Mouse (Mus musculus) layer of hippocampus, postnatal 10 days (tissue): ENCODE data around the gene Sema4d. TPM values are rescaled to one million over a fixed set of nuclear protein-coding genes. Genes with fewer than 3 reads are reported as not detected.
"Not testable (repeated sequence)": the region's sequence is repeated elsewhere in the genome, so short reads cannot be mapped to it uniquely, and the experiment has no call there.

Source experiments
- DNase-seq, 2 experiments: peaks; one replicate each; pipeline ENCODE4 v3.0.0; 2021; ENCODE audit warnings: low spot score in 2 of 2
- long read RNA-seq: library from polyadenylated mRNA; stranded (forward); transcript quantifications from one replicate; pipeline ENCODE4 v2.0.0, GENCODE M21; 2023
- total RNA-seq, 2 experiments: library from RNA; stranded (reverse); gene quantifications; 2 replicates each; pipeline ENCODE4 v1.2.3; 2021

Sema4d gene
- 10 to 100 TPM; 85.2 to 96.2 TPM for total RNA-seq
- long read RNA-seq, full-length matches to known transcripts, result 1 of 39 reads
- long read RNA-seq, partial matches to known transcripts, result 5 of 39 reads
- long read RNA-seq, other reads (novel, unspliced or antisense), result 33 of 39 reads

GRCm38 (mm10) chr13:51793425-51793891, at the start of gene Sema4d:
Sema4d (minus strand) TSS chr13:51793747.
- DNase-seq, result peak; percentile 67 to 77

- DNase-seq, result no peak
These were observed 49.8 kb upstream of the Sema4d start for GRCm38 (mm10) chr13:51843298-51843697.

- no peak for DNase-seq
These were observed 49.2 kb upstream of the Sema4d start for GRCm38 (mm10) chr13:51842773-51843172.

- no peak for DNase-seq
These were observed 48.6 kb upstream of the Sema4d start for GRCm38 (mm10) chr13:51842191-51842590.

- no peak for DNase-seq
These were observed 48.1 kb upstream of the Sema4d start for GRCm38 (mm10) chr13:51841541-51842115.

- DNase-seq, result no peak
These were observed 47.2 kb upstream of the Sema4d start for GRCm38 (mm10) chr13:51840702-51841101.

- peak in 1 of 2 experiments; percentile 59 for DNase-seq
These were observed 45.9 kb upstream of the Sema4d start for GRCm38 (mm10) chr13:51839250-51840026.

- no peak for DNase-seq
These were observed 43.9 kb upstream of the Sema4d start for GRCm38 (mm10) chr13:51837402-51837801.

- not testable (repeated sequence) for DNase-seq
These were observed 41.7 kb upstream of the Sema4d start for GRCm38 (mm10) chr13:51835208-51835607.

GRCm38 (mm10) chr13:51834520-51834919, 41.0 kb upstream of the Sema4d start:
- no peak for DNase-seq

GRCm38 (mm10) chr13:51834024-51834423, 40.5 kb upstream of the Sema4d start:
- DNase-seq, result not testable (repeated sequence)

- no peak for DNase-seq
These were observed 40.1 kb upstream of the Sema4d start for GRCm38 (mm10) chr13:51833611-51834010.

GRCm38 (mm10) chr13:51832491-51832890, 38.9 kb upstream of the Sema4d start:
- DNase-seq, result no peak

GRCm38 (mm10) chr13:51830744-51831450, 37.4 kb upstream of the Sema4d start:
- peak in 1 of 2 experiments; percentile 64 for DNase-seq

- no peak for DNase-seq
These were observed 30.4 kb upstream of the Sema4d start for GRCm38 (mm10) chr13:51823822-51824495.

GRCm38 (mm10) chr13:51821988-51822387, 28.4 kb upstream of the Sema4d start:
- no peak for DNase-seq

- DNase-seq, result no peak
These were observed 25.8 kb upstream of the Sema4d start for GRCm38 (mm10) chr13:51819351-51819750.

- no peak for DNase-seq
These were observed 25.4 kb upstream of the Sema4d start for GRCm38 (mm10) chr13:51818944-51819326.

GRCm38 (mm10) chr13:51818170-51818943, 24.8 kb upstream of the Sema4d start:
- no peak for DNase-seq

- peak; percentile 46 to 59 for DNase-seq
These were observed 23.1 kb upstream of the Sema4d start for GRCm38 (mm10) chr13:51816559-51817041.
